Mouse (Mus musculus) embryonic fibroblast, embryonic 13.5 days (primary cell): ENCODE data around the gene Gcc2.

ENCODE experiments used
- CTCF ChIP-seq: IDR thresholded peaks from 2 replicates; pipeline ENCODE4 v1.5.1; 2011; ENCODE audit warnings: mild to moderate bottlenecking, control low read depth, low read length, moderate library complexity, borderline replicate concordance; ENCODE audit not compliant: insufficient read depth
- POLR2A ChIP-seq: IDR thresholded peaks from 2 replicates; pipeline ENCODE4 v1.6.1; 2011; ENCODE audit warnings: low read depth, mild to moderate bottlenecking, control low read depth, low read length, moderate library complexity

GRCm38 (mm10) chr10:58331741-58332140 is 76.4 kb downstream of the Gcc2 start:
- TF ChIP-seq POLR2A (no peak), CTCF (no peak)
